In the genomic region with DNA sequence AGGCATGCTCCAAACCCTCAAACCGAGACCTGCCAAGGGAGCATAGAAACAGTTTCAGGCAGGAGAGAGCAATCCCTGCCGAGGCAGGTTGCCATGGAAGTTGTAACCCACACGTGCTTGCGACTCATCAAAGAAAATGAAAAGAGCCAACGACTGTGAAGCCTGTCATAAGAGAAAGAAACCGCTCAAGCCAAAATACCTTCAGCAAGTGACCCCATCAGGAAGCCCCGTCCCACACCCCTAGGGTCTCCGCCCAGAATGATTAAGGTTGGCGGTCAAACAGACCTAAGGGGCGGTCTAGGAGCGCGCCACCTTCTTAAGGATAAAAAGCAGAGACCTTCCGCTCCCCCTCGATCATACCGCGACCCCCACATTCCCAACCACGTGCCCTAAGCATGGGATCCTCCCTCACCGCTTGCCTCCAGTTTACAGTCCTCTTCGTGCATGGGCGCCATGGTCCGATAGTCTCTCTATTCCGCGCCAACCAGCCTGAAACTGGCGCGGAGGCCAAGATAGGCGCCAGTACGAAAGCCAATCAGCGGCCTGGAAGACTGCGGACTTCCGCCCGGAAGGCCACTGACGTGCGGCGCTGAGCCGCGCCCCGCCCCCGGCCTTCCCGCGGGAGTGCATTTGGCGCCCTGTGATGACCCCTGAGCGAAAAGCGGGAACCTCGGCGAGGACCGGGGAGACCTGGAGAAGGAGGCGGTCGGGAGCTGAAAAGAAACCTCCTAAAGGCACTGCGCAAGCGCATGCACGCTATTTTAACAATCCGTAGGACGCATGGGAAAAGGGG, we compare ENCODE assay signal across 8 mouse cellular contexts. TPM values are rescaled to one million over a fixed set of nuclear protein-coding genes. Genes with fewer than 3 reads are reported as not detected.
DNase-seq lines count a peak whose midpoint lies in the region; ATAC-seq lines count a peak whose summit lies in the region.

A gene (minus strand): TSS at position 499 of the 793 bp plus-strand sequence.

- ATAC-seq in embryonic facial prominence, embryonic 14.5 days (ENCODE audit: low read depth) = peak; percentile 98
- ATAC-seq in kidney, embryonic 14.5 days (ENCODE audit: low FRiP score, low TSS enrichment) = peak; percentile 99
- peak; percentile 91 for ATAC-seq in limb, embryonic 15.5 days (ENCODE audit: insufficient number of reproducible peaks, low FRiP score, low TSS enrichment, low read depth)

- H3K27me3 ChIP-seq in embryonic facial prominence, embryonic 14.5 days (replicated peaks; ENCODE audit: control insufficient read depth, insufficient read depth, low read length) = no peaks in the 10 kb centered on the region
- H3K27me3 ChIP-seq in kidney, embryonic 14.5 days (ENCODE audit: control insufficient read depth, insufficient read depth, low read length) = no peaks in the 10 kb centered on the region
- no peaks in the 10 kb centered on the region for H3K27me3 ChIP-seq in limb, embryonic 15.5 days

- peak within 1 kb of the TSS; percentile 70 for H3K9ac ChIP-seq in embryonic facial prominence, embryonic 14.5 days (ENCODE audit: low read depth, low read length)
- peak within 1 kb of the TSS; percentile 60 for H3K9ac ChIP-seq in kidney, embryonic 14.5 days (ENCODE audit: low read depth, low read length)
- H3K9ac ChIP-seq in limb, embryonic 15.5 days = peak within 1 kb of the TSS; percentile 24; the same call in 1 of the 2 replicates

- 16% methylated on average over 45 of the region's 53 CpGs for WGBS in embryonic facial prominence, embryonic 14.5 days
- 29% methylated on average over 53 of the region's 53 CpGs for WGBS in kidney, embryonic 14.5 days
- WGBS in limb, embryonic 15.5 days = 19% methylated on average over 53 of the region's 53 CpGs

- no peaks in the 10 kb centered on the region for H3K4me1 ChIP-seq in embryonic facial prominence, embryonic 14.5 days (ENCODE audit: control insufficient read depth, insufficient read depth, low read length)
- no peaks in the 10 kb centered on the region for H3K4me1 ChIP-seq in kidney, embryonic 14.5 days (ENCODE audit: control insufficient read depth, insufficient read depth, low read length)
- H3K4me1 ChIP-seq in limb, embryonic 15.5 days = no peaks in the 10 kb centered on the region

- DNase-seq in 3T3-L1 (ENCODE audit: low read depth, low spot score) = peak; percentile 88
- peak; percentile 54 to 60 for DNase-seq in adrenal gland, postnatal 4 days (ENCODE audit: low spot score in 2 of 2)
- peak; percentile 90 for DNase-seq in embryonic facial prominence, embryonic 14.5 days (ENCODE audit: low spot score)
- DNase-seq in heart, adult 9 months (ENCODE audit: low spot score in 2 of 2) = peak; percentile 91
- peak; percentile 50 to 61 for DNase-seq in monocyte, adult 2 months (ENCODE audit: low read depth in 1 of 2, low spot score in 2 of 2)
- DNase-seq in spleen, postnatal 36 days (ENCODE audit: low spot score in 2 of 2) = peak; percentile 76 to 79

- H3K4me2 ChIP-seq in embryonic facial prominence, embryonic 14.5 days (ENCODE audit: low read depth, low read length) = peak within 1 kb of the TSS; percentile 55
- peak within 1 kb of the TSS; percentile 39 for H3K4me2 ChIP-seq in kidney, embryonic 14.5 days (replicated peaks; ENCODE audit: low read depth, low read length)
- H3K4me2 ChIP-seq in limb, embryonic 15.5 days = peak within 1 kb of the TSS; percentile 43

- H3K27ac ChIP-seq in embryonic facial prominence, embryonic 14.5 days (replicated peaks; ENCODE audit: low read depth, low read length) = peak within 1 kb of the TSS; percentile 55
- H3K27ac ChIP-seq in kidney, embryonic 14.5 days (ENCODE audit: low read depth, low read length) = no peak within 1 kb of the TSS; the same call in 1 of the 2 replicates
- peak within 1 kb of the TSS; percentile 71 for H3K27ac ChIP-seq in limb, embryonic 15.5 days

- no peaks in the 10 kb centered on the region for H3K9me3 ChIP-seq in embryonic facial prominence, embryonic 14.5 days (ENCODE audit: control insufficient read depth, low read length)
- H3K9me3 ChIP-seq in kidney, embryonic 14.5 days (ENCODE audit: control insufficient read depth, low read length) = no peaks in the 10 kb centered on the region
- H3K9me3 ChIP-seq in limb, embryonic 15.5 days = no peaks in the 10 kb centered on the region

- H3K4me3 ChIP-seq in embryonic facial prominence, embryonic 14.5 days (ENCODE audit: low read depth, low read length) = peak within 1 kb of the TSS; percentile 53
- H3K4me3 ChIP-seq in kidney, embryonic 14.5 days (ENCODE audit: low read length) = peak within 1 kb of the TSS; percentile 52
- peak within 1 kb of the TSS; percentile 53 for H3K4me3 ChIP-seq in limb, embryonic 15.5 days

- no peaks in the 10 kb centered on the region for H3K36me3 ChIP-seq in embryonic facial prominence, embryonic 14.5 days (ENCODE audit: control insufficient read depth, insufficient read depth, low read length)
- no peaks in the 10 kb centered on the region for H3K36me3 ChIP-seq in kidney, embryonic 14.5 days (ENCODE audit: control insufficient read depth, insufficient read depth, low read length)
- H3K36me3 ChIP-seq in limb, embryonic 15.5 days = no peaks in the 10 kb centered on the region

RNA-seq across cellular contexts. Expression of the gene that starts here (rescaled TPM):
- total RNA-seq in adrenal gland, postnatal 4 days (2021) = 10 to 100 TPM; 17.8 to 25.5 TPM
- polyA plus RNA-seq in embryonic facial prominence, embryonic 14.5 days (2014; fragmentation: Nextera tagmentation; extraction: Ambion mirVana) = 14.9 and 16.6 TPM in 2 replicates
- polyA plus RNA-seq in kidney, embryonic 14.5 days (2014; fragmentation: Nextera tagmentation; extraction: Ambion mirVana) = 21.1 and 24.9 TPM in 2 replicates
- 13.3 and 16.8 TPM in 2 replicates for polyA plus RNA-seq in limb, embryonic 15.5 days (2015; fragmentation: Nextera tagmentation; extraction: Ambion mirVana)
